Mouse (Mus musculus): Measurements from ENCODE around the gene Cdc42se1.

DNA sequence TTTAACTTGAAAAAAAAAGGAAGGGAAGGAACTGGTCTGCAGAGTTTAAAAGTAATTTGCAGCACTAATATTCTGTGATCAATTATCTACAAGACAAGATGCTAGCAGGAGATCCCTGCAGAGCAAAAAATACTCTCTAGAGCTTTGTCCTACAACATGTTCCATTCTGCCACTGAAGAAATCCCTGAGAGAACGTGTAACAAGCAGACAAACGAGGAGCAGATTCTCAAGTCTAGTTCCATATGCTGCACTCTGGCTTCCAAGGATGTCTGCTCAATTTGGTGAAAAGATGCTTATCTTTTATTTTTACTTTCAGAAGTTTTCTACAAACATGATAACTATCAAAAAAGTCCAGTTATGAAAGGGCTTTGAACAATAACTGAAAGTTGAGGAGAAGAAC lies 28.0 kb upstream of the Cdc42se1 start:
- TF ChIP-seq CTCF (IDR thresholded peaks at IDR 0.05; ENCODE audit: insufficient read depth, low read length), result no peak
- TF ChIP-seq POLR2A (IDR thresholded peaks at IDR 0.05; ENCODE audit: borderline replicate concordance, extremely low read depth, low read depth, low read length), result no peak
